Mouse (Mus musculus) lung, postnatal 4 days (tissue): Measurements from ENCODE around the gene Vmn1r85.

ENCODE experiments used
- DNase-seq, 2 experiments: peaks; one replicate each; pipeline ENCODE4 v3.0.0; 2021

Gene Vmn1r85

GRCm38 (mm10) chr7:13037901-13038555 lies 56.9 kb downstream of the Vmn1r85 start, which contains the start of gene Ube2m:
Gene Ube2m (minus strand): TSS chr7:13038275.
- peak; percentile 98 to 99 for DNase-seq

- DNase-seq = no peak
These were observed 57.6 kb downstream of the Vmn1r85 start for GRCm38 (mm10) chr7:13037366-13037765.

GRCm38 (mm10) chr7:13036806-13037205 lies 58.2 kb downstream of the Vmn1r85 start:
- no peak for DNase-seq

- DNase-seq = no peak
These were observed 59.6 kb downstream of the Vmn1r85 start for GRCm38 (mm10) chr7:13035211-13035855.

GRCm38 (mm10) chr7:13034148-13034977 lies 60.6 kb downstream of the Vmn1r85 start, which contains the start of gene Chmp2a:
Gene Chmp2a (minus strand): TSS chr7:13034807.
- DNase-seq = peak; percentile 97 to 98

GRCm38 (mm10) chr7:13033451-13034147 lies 61.4 kb downstream of the Vmn1r85 start:
- DNase-seq = no peak
